Mouse (Mus musculus) liver, embryonic 15.5 days (tissue): ENCODE measurements around the gene Ank2. TPM values are rescaled to one million over a fixed set of nuclear protein-coding genes. Genes with fewer than 3 reads are reported as not detected.

Experiments used
- ATAC-seq: fragments of 200-750 bp; cut with Nextera tagmentation; 2 replicates; pipeline ENCODE4 v1.8.0; 2017; ENCODE audit warnings: moderate number of reproducible peaks, mild to moderate bottlenecking, moderate library complexity; ENCODE audit not compliant: insufficient read depth
- H3K27ac ChIP-seq: fragments of 300-500 bp; sonication (generic); replicated peaks from 2 replicates; pipeline ENCODE4 v1.5.1; 2015; ENCODE audit warnings: mild to moderate bottlenecking, inconsistent platforms
- H3K27me3 ChIP-seq: fragments of 300-500 bp; sonication (generic); 2 replicates; pipeline ENCODE4 v1.6.1; 2015; ENCODE audit warnings: mild to moderate bottlenecking, inconsistent platforms
- H3K36me3 ChIP-seq: fragments of 300-500 bp; sonication (generic); replicated peaks from 2 replicates; pipeline ENCODE4 v1.6.1; 2015; ENCODE audit warnings: moderate library complexity, mild to moderate bottlenecking, inconsistent platforms
- H3K4me1 ChIP-seq: fragments of 300-500 bp; sonication (generic); replicated peaks from 2 replicates; pipeline ENCODE4 v1.6.1; 2015; ENCODE audit warnings: inconsistent platforms
- H3K4me2 ChIP-seq: fragments of 300-500 bp; sonication (generic); 2 replicates; pipeline ENCODE4 v1.6.1; 2015; ENCODE audit warnings: moderate library complexity, mild to moderate bottlenecking, inconsistent platforms
- H3K4me3 ChIP-seq: fragments of 300-500 bp; sonication (generic); replicated peaks from 2 replicates; pipeline ENCODE4 v1.5.1; 2015; ENCODE audit warnings: mild to moderate bottlenecking, inconsistent platforms
- H3K9ac ChIP-seq: fragments of 300-500 bp; sonication (generic); 2 replicates; pipeline ENCODE4 v1.6.1; 2015; ENCODE audit warnings: moderate library complexity, mild to moderate bottlenecking, inconsistent platforms
- H3K9me3 ChIP-seq: fragments of 300-500 bp; sonication (generic); replicated peaks from 2 replicates; pipeline ENCODE4 v1.6.1; 2016; ENCODE audit warnings: inconsistent platforms
- WGBS: fragments of 180-500 bp; shearing (Covaris S2); methylation state at CpG from one replicate; pipeline ENCODE4 v1.1.7; 2015; ENCODE audit warnings: mixed read lengths; ENCODE audit not compliant: insufficient replicate concordance; 5-methylcytosine and 5-hydroxymethylcytosine counted together
- polyA plus RNA-seq: library from polyadenylated mRNA; unstranded; fragments of >200 nt; fragmentation: Nextera tagmentation; extraction: Ambion mirVana; gene quantifications from 2 replicates; pipeline ENCODE4 v1.2.1, GENCODE M21; 2015

Ank2 gene
- polyA plus RNA-seq, 1 experiment from 2014 or later: 6.6 TPM

DNA sequence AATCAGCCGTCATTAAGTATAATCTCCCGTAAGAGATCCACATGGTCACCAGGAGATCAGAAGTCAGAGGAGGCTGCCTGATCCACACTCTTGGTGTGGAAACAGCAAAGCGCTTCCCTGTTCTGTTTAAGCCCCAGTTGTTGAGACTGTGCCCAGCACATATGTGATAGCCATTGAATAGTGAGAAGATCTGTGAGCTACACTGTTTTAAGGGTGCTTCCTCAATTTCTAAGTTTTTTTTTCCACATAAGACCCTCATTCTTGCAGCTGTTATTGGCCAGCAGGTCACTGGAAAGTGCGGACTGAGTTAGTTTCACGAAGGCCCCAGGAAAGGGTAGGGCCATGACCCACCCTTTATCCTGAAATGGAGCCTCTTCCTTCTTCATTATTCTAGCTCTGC lies 216.9 kb downstream of the Ank2 start:
- H3K9me3 ChIP-seq: no peaks in the 10 kb centered on the region
- H3K36me3 ChIP-seq: no peaks in the 10 kb centered on the region
- H3K9ac ChIP-seq: no peak overlapping the region
- no peak overlapping the region for H3K4me3 ChIP-seq
- H3K27me3 ChIP-seq: no peaks in the 10 kb centered on the region
- no peak overlapping the region for H3K27ac ChIP-seq
- no peaks in the 10 kb centered on the region for H3K4me1 ChIP-seq
- 70% methylated on average over 5 of the region's 5 CpGs for WGBS
- ATAC-seq: no peak
- H3K4me2 ChIP-seq: no peak overlapping the region

DNA sequence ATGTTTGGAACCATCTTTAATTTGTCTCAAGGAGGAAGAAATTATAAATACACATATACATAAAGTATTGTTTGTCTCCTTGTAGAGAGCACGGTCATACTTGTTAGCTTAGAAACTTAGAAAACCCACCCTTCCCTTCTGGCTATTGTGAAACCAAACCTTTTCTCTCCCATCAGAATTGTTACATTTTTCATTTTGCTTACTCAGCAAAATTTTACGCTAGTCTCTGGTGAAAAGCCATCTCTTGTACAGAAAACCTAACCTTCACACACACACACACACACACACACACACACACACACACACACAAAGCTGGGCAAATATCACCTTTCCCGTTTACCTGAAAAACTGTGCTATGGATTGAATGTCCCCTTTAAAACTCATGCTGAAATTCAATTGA lies 217.8 kb downstream of the Ank2 start:
- Histone ChIP-seq H3K4me2 (no peak overlapping the region), H3K27me3 (no peaks in the 10 kb centered on the region), H3K9me3 (no peaks in the 10 kb centered on the region), H3K27ac (no peak overlapping the region), H3K4me3 (no peak overlapping the region), H3K36me3 (no peaks in the 10 kb centered on the region), H3K4me1 (no peaks in the 10 kb centered on the region), H3K9ac (no peak overlapping the region)
- WGBS: 68% methylated on average over 3 of the region's 3 CpGs
- no peak for ATAC-seq

DNA sequence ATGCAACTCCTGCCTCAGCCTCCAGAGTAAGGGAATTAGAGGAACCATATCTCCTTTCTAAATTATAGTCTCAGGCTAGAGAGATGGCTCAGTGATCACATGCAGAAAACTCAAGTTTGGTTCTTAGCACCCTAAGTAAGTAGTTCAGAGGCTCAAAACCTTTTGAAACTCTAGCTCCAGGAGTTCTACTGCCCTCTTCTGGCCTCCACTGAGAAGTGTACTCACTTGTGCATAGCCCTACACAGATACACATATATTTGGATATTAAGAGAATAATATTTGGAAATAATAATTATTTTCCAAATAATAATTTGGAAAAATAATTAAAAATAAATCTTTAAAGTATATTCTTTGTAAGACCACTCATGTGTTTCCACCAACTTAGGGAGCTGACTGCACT lies 218.8 kb downstream of the Ank2 start:
- H3K9ac ChIP-seq: no peak overlapping the region
- H3K4me3 ChIP-seq: no peak overlapping the region
- no peaks in the 10 kb centered on the region for H3K4me1 ChIP-seq
- H3K9me3 ChIP-seq: no peaks in the 10 kb centered on the region
- H3K4me2 ChIP-seq: no peak overlapping the region
- no peaks in the 10 kb centered on the region for H3K36me3 ChIP-seq
- H3K27me3 ChIP-seq: no peaks in the 10 kb centered on the region
- H3K27ac ChIP-seq: no peak overlapping the region
- ATAC-seq: no peak

DNA sequence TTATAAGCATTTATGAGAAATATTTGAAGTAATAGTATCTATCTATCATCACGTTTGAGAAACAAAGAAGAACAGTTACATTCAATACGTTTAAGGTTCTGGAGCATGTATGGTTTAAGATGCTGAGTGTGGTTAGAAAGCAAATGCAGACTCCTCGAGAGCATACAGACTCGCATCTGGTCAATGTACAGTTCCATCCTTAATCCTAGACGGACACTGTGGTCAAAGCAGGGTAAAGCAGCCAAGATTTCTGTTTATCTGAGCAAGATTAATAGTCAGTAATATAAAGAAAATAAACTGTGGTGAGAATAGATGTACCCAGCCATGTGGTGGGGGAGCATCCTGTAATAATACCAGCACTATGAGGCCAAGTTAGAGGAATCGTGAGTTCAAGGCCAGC lies 223.2 kb downstream of the Ank2 start:
- 59% methylated on average over 6 of the region's 6 CpGs for WGBS
- no peak overlapping the region for H3K9ac ChIP-seq
- H3K27ac ChIP-seq: no peak overlapping the region
- no peaks in the 10 kb centered on the region for H3K4me1 ChIP-seq
- no peaks in the 10 kb centered on the region for H3K9me3 ChIP-seq
- no peak overlapping the region for H3K4me3 ChIP-seq
- no peaks in the 10 kb centered on the region for H3K27me3 ChIP-seq
- H3K4me2 ChIP-seq: no peak overlapping the region
- H3K36me3 ChIP-seq: no peaks in the 10 kb centered on the region
- no peak for ATAC-seq

DNA sequence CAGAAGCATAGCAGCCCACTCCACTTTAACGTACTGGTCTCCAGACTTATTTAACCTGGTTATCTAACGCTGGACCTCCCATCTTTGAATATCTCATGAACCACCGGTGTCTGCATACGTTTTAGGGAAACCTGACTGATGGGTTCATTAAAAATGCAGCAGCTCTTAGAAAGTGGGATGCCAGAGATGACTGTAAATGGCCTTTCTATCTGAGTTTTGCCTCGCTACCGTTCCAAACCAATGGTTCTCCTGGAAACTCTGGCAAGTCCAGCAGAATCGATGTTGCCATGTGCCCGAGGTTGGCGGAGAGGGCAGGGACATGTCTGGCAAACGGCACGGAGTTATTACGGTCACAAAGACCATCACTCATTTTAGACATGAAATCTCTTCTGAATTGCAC lies 226.3 kb downstream of the Ank2 start:
- no peak for ATAC-seq
- 78% methylated on average over 12 of the region's 12 CpGs for WGBS
- H3K27ac ChIP-seq: no peak overlapping the region
- no peak overlapping the region for H3K4me3 ChIP-seq
- H3K36me3 ChIP-seq: no peaks in the 10 kb centered on the region
- no peaks in the 10 kb centered on the region for H3K9me3 ChIP-seq
- no peaks in the 10 kb centered on the region for H3K27me3 ChIP-seq
- H3K4me1 ChIP-seq: no peaks in the 10 kb centered on the region
- no peak overlapping the region for H3K9ac ChIP-seq
- H3K4me2 ChIP-seq: no peak overlapping the region

DNA sequence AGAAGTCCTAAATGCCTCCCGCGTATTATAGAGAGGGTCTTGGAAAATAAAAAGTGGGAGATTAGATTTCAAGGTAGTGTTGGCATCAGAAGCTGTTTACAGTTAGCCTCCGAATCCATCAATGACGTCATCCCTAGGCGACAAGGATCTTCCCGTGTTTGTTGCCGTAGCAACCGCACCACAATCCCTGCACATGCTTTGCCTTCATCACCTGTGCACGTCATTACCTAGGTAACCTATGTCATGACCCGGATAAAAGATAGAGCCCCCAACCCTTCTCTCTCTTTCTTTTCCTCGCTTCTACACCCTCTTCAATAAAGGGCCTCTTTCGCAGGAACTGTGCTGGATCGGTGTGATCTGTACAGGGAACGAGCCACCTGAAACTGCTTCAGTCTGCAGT lies 229.5 kb downstream of the Ank2 start:
- Histone ChIP-seq H3K27ac (no peak overlapping the region), H3K27me3 (no peaks in the 10 kb centered on the region), H3K9me3 (no peaks in the 10 kb centered on the region), H3K4me3 (no peak overlapping the region), H3K4me1 (no peaks in the 10 kb centered on the region), H3K4me2 (no peak overlapping the region), H3K9ac (no peak overlapping the region), H3K36me3 (no peaks in the 10 kb centered on the region)
- WGBS: 71% methylated on average over 14 of the region's 14 CpGs
- ATAC-seq: no peak

DNA sequence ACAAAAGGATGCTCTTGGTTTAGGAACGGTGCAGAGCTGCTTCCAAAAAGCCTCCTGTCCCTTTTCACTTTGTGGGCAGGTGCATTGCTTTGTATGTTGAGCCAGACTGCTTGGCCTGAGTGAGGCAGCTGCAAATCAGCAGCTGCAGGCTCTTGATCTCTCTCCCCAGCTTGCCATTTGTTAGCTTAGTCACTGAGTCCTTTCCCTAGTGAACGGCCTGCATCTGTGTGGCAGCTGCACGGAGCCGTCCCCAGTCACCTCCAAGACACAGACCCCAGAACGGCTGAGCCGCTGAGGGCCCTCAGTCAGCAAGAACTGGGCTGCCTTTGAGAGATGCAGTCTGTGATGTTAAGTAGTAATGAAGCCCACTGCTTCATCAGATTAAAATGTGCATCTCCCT lies 231.3 kb downstream of the Ank2 start:
- ATAC-seq: no peak
- WGBS: 58% methylated on average over 6 of the region's 6 CpGs
- Histone ChIP-seq H3K27ac (no peak overlapping the region), H3K4me2 (no peak overlapping the region), H3K4me1 (no peaks in the 10 kb centered on the region), H3K9ac (no peak overlapping the region), H3K36me3 (no peaks in the 10 kb centered on the region), H3K4me3 (no peak overlapping the region), H3K9me3 (no peaks in the 10 kb centered on the region), H3K27me3 (no peaks in the 10 kb centered on the region)

DNA sequence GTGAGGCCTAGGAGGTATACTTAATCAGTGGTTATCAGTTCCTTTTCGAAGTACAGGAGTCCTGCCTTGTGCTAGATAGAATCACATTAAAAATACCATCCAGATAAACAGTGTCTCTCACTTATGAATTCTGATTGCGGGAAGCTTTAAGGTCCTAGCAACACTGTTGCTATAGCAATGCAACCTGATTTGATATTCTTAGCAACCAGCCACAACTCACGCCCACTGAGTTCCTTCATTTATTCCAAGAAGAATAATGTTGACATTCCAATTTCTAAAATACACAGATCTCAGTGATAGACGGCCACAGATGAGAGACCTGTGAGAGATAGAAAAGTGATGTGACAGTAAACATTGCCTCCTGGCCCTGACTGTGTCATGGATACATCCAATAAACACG lies 233.4 kb downstream of the Ank2 start:
- Histone ChIP-seq H3K27ac (no peak overlapping the region), H3K4me3 (no peak overlapping the region), H3K9ac (no peak overlapping the region), H3K36me3 (no peaks in the 10 kb centered on the region), H3K4me2 (no peak overlapping the region), H3K9me3 (no peaks in the 10 kb centered on the region), H3K27me3 (no peaks in the 10 kb centered on the region), H3K4me1 (no peaks in the 10 kb centered on the region)
- ATAC-seq: no peak
- WGBS: 58% methylated on average over 5 of the region's 5 CpGs

DNA sequence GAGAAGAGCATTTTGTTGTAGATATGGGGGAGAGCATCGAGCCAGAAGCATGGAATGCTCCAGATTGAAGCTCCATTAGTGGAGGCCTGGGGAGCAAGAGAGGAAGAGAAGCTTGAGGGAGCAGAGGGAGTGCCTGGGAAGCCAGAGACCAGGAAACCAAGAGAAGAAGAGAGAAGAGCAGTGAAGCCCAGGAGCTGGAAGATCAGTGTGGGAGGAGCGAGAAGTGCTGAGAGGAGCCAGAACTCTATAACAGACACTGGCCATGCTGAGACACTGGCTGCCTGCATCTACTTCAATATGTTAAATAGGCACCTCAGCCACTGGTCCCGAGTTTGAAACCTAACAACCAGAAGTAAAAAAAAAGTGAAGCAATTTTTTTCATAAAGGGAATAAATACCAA lies 234.0 kb downstream of the Ank2 start:
- Histone ChIP-seq H3K9me3 (no peaks in the 10 kb centered on the region), H3K9ac (no peak overlapping the region), H3K4me3 (no peak overlapping the region), H3K27me3 (no peaks in the 10 kb centered on the region), H3K4me2 (no peak overlapping the region), H3K4me1 (no peaks in the 10 kb centered on the region), H3K27ac (no peak overlapping the region), H3K36me3 (no peaks in the 10 kb centered on the region)
- no peak for ATAC-seq
- 44% methylated on average over 3 of the region's 3 CpGs for WGBS

DNA sequence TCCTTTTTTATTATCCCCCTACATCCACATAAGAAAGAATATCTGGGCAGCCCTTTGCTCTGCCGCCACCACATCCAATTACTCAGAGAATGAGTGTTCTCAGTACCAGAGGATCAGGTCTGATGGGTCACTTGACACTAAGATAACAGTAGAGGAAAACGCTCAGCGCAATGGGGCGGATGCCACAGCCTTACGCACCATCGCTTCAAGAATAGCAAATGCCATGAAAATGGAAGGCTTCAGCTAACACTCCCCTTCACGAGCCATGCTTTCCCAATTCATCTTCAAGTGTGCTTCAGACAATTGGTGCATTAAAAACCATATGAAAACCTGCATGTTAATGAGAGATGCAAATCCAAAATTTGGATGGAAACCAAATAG lies 238.4 kb downstream of the Ank2 start:
- no peak overlapping the region for H3K27ac ChIP-seq

DNA sequence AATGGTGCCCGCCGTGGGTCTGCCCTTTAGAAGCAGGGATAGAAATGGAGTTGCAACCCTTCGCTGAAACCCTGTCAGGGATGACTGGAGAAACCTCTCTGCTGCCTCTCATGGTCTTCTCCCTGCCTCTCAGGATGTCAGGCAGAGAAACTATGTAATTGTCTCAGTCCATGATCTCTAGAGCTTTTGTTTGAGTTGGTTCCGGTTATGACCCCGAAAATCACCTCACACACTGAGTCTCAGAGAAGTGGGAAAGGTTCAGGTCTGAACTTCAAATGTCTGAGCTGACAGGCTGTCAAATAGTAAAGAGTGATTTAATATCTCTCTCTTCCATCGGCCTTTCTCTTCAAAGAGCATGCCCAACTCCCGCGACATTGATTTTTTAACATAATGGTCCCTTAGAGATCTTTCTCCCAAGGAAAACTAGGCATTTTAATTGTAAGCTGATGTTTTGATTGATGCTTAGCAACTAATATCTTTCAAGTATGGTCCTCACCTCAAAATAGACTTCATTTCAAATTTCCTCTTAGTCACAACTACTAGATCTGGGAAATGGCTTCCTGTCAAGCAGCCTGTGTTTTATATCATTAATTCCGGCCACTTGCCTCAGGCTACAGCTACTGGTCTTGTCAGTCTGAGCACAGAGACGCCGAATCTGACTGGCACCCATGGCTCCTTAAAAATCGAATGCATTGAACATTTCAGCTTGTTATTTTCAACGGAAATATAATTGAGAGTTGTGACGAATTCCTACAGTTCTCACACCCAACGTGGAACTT lies 239.0 kb downstream of the Ank2 start:
- H3K9ac ChIP-seq: no peak overlapping the region
- H3K36me3 ChIP-seq: no peaks in the 10 kb centered on the region
- H3K27ac ChIP-seq: no peak overlapping the region
- H3K27me3 ChIP-seq: no peaks in the 10 kb centered on the region
- H3K9me3 ChIP-seq: no peaks in the 10 kb centered on the region
- no peak for ATAC-seq
- H3K4me1 ChIP-seq: no peaks in the 10 kb centered on the region
- no peak overlapping the region for H3K4me2 ChIP-seq
- 65% methylated on average over 15 of the region's 15 CpGs for WGBS
- no peak overlapping the region for H3K4me3 ChIP-seq

More for the DNA sequence above, 238.4 kb downstream of the Ank2 start:
- Histone ChIP-seq H3K4me3 (no peak overlapping the region), H3K4me1 (no peaks in the 10 kb centered on the region), H3K4me2 (no peak overlapping the region), H3K36me3 (no peaks in the 10 kb centered on the region), H3K9ac (no peak overlapping the region), H3K9me3 (no peaks in the 10 kb centered on the region), H3K27me3 (no peaks in the 10 kb centered on the region)
- no peak for ATAC-seq
- 66% methylated on average over 7 of the region's 7 CpGs for WGBS

DNA sequence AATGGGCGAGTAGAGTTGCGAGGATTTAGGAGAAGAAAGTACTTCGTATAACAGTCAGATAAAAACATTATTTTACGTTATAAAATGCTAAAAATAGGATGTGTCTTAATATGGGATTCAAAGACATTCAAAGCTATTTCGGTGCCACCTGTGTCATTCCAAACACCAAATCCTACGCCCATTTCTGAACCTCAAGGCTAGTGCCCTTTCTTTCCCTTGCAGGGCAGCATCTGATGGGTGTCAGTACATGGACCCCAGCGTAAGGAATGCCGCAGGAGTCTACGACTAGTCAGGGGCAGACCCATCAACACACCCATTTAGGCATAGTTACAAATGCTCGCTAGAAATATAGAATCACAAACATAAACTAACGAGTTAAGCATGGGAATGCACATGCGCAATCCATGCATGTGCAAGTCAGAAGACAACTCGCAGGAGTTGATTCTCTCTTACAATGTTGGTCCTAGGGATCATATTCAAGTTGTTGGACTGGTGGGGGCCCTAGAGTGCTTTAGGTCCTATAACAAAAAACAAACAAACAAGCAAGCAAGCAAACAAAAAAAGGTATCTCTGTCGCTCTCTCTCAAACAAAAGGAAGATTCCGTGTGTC lies 240.6 kb downstream of the Ank2 start:
- 43% methylated on average over 15 of the region's 15 CpGs for whole genome bisulfite sequencing

More for the DNA sequence above, 240.6 kb downstream of the Ank2 start:
- no peak for ATAC-seq
- Histone ChIP-seq H3K27ac (no peak overlapping the region), H3K9ac (no peak overlapping the region), H3K36me3 (no peaks in the 10 kb centered on the region), H3K4me1 (no peaks in the 10 kb centered on the region), H3K4me3 (no peak overlapping the region), H3K9me3 (no peaks in the 10 kb centered on the region), H3K27me3 (no peaks in the 10 kb centered on the region), H3K4me2 (no peak overlapping the region)
